In genomic region chr3:130729472-130730188, GRCm38 (mm10) we compare ENCODE assay signal across 8 mouse cellular contexts. TPM values are rescaled to one million over a fixed set of nuclear protein-coding genes. Genes with fewer than 3 reads are reported as not detected.
A peak's percentile ranks its signal among the peaks of the same experiment; 100 is the strongest.
DNase-seq lines count a peak whose midpoint lies in the region; ATAC-seq and TF ChIP-seq lines count a peak whose summit lies in the region.

No protein-coding gene starts in this region.

- peak overlapping the region; percentile 48 for H3K27ac ChIP-seq in bone marrow, adult 2 months (ENCODE audit: control insufficient read depth, insufficient read depth, low read depth, low read length, poor library complexity)
- peak overlapping the region; percentile 85 for H3K27ac ChIP-seq in forebrain, embryonic 15.5 days (replicated peaks)
- H3K27ac ChIP-seq in intestine, embryonic 16.5 days (ENCODE audit: low read length): peak overlapping the region; percentile 80
- peak overlapping the region; percentile 85 for H3K27ac ChIP-seq in liver, embryonic 11.5 days (ENCODE audit: low read depth, low read length)
- H3K27ac ChIP-seq in midbrain, postnatal 0 days (ENCODE audit: low read depth, low read length): peak overlapping the region; percentile 87
- peak overlapping the region; percentile 29 for H3K27ac ChIP-seq in thymus, adult 2 months (ENCODE audit: control insufficient read depth, insufficient read depth, low read length)

- no peak for TF ChIP-seq POLR2A in bone marrow, adult 2 months (IDR thresholded peaks at IDR 0.05; ENCODE audit: borderline replicate concordance, control insufficient read depth, low read depth, low read length)
- no peak for TF ChIP-seq POLR2A in thymus, adult 2 months (IDR thresholded peaks at IDR 0.05; ENCODE audit: control insufficient read depth, extremely low read depth, insufficient read depth, low read length, poor library complexity)

- no peak for TF ChIP-seq CTCF in bone marrow, adult 2 months (IDR thresholded peaks at IDR 0.05; ENCODE audit: control insufficient read depth, insufficient read depth, low read length)
- TF ChIP-seq CTCF in midbrain, postnatal 0 days (IDR thresholded peaks at IDR 0.05): peak; percentile 62
- TF ChIP-seq CTCF in thymus, adult 2 months (IDR thresholded peaks at IDR 0.05; ENCODE audit: borderline replicate concordance, control insufficient read depth, extremely low read depth, insufficient read depth, low read length, poor library complexity): no peak

- H3K27me3 ChIP-seq in forebrain, embryonic 15.5 days: no peaks in the 10 kb centered on the region
- H3K27me3 ChIP-seq in intestine, embryonic 16.5 days (replicated peaks; ENCODE audit: control insufficient read depth, insufficient read depth, low read length): no peaks in the 10 kb centered on the region
- no peaks in the 10 kb centered on the region for H3K27me3 ChIP-seq in liver, embryonic 11.5 days (replicated peaks; ENCODE audit: control insufficient read depth, insufficient read depth, low read length)
- H3K27me3 ChIP-seq in midbrain, postnatal 0 days (ENCODE audit: insufficient read depth, low read length): no peaks in the 10 kb centered on the region
- no peaks in the 10 kb centered on the region for H3K27me3 ChIP-seq in thymus, adult 2 months (ENCODE audit: control insufficient read depth, insufficient read depth, low read length)

- H3K9ac ChIP-seq in forebrain, embryonic 15.5 days (replicated peaks): peak overlapping the region; percentile 91
- peak overlapping the region; percentile 93 for H3K9ac ChIP-seq in intestine, embryonic 16.5 days (ENCODE audit: low read depth, low read length)
- peak overlapping the region; percentile 96 for H3K9ac ChIP-seq in liver, embryonic 11.5 days (ENCODE audit: low read depth, low read length)
- H3K9ac ChIP-seq in midbrain, postnatal 0 days (replicated peaks; ENCODE audit: low read length, poor library complexity, severe bottlenecking): peak overlapping the region; percentile 90

- under 1% methylated on average over 58 of the region's 58 CpGs for WGBS in bone marrow, adult 2 months
- 2% methylated on average over 58 of the region's 58 CpGs for WGBS in forebrain, embryonic 15.5 days
- WGBS in intestine, embryonic 16.5 days: under 1% methylated on average over 58 of the region's 58 CpGs
- WGBS in liver, embryonic 11.5 days: under 1% methylated on average over 58 of the region's 58 CpGs
- WGBS in midbrain, postnatal 0 days: under 1% methylated on average over 50 of the region's 58 CpGs
- WGBS in thymus, adult 2 months: under 1% methylated on average over 58 of the region's 58 CpGs

- H3K4me3 ChIP-seq in bone marrow, adult 2 months (replicated peaks; ENCODE audit: control insufficient read depth, low read depth, low read length): peak overlapping the region; percentile 89
- peak overlapping the region; percentile 85 for H3K4me3 ChIP-seq in forebrain, embryonic 15.5 days
- peak overlapping the region; percentile 83 for H3K4me3 ChIP-seq in intestine, embryonic 16.5 days (ENCODE audit: low read length)
- peak overlapping the region; percentile 89 for H3K4me3 ChIP-seq in liver, embryonic 11.5 days (ENCODE audit: low read depth, low read length)
- peak overlapping the region; percentile 75 for H3K4me3 ChIP-seq in midbrain, postnatal 0 days (ENCODE audit: low read depth, low read length)
- H3K4me3 ChIP-seq in thymus, adult 2 months (ENCODE audit: control insufficient read depth, insufficient read depth, low read length): peak overlapping the region; percentile 68

- ATAC-seq in forebrain, embryonic 15.5 days (replicated peaks): no peak; the same call in 1 of the 2 replicates
- ATAC-seq in intestine, embryonic 16.5 days: peak; percentile 70
- ATAC-seq in liver, embryonic 11.5 days (replicated peaks; ENCODE audit: low FRiP score): peak; percentile 57
- peak; percentile 83 for ATAC-seq in midbrain, postnatal 0 days (ENCODE audit: low FRiP score)

- H3K9me3 ChIP-seq in forebrain, embryonic 15.5 days: no peaks in the 10 kb centered on the region
- no peaks in the 10 kb centered on the region for H3K9me3 ChIP-seq in intestine, embryonic 16.5 days (ENCODE audit: control insufficient read depth, low read length)
- H3K9me3 ChIP-seq in liver, embryonic 11.5 days (ENCODE audit: control insufficient read depth, low read length): no peaks in the 10 kb centered on the region
- no peaks in the 10 kb centered on the region for H3K9me3 ChIP-seq in midbrain, postnatal 0 days (ENCODE audit: low read length)

- H3K4me1 ChIP-seq in bone marrow, adult 2 months (ENCODE audit: control insufficient read depth, insufficient read depth, low read length): no peaks in the 10 kb centered on the region; the same call in 1 of the 2 replicates
- peaks cover 25% of the 10 kb centered on the region for H3K4me1 ChIP-seq in forebrain, embryonic 15.5 days
- H3K4me1 ChIP-seq in intestine, embryonic 16.5 days (ENCODE audit: control insufficient read depth, insufficient read depth, low read length): peaks cover 14% of the 10 kb centered on the region
- H3K4me1 ChIP-seq in liver, embryonic 11.5 days (replicated peaks; ENCODE audit: control insufficient read depth, insufficient read depth, low read length): peaks cover 8% of the 10 kb centered on the region
- H3K4me1 ChIP-seq in midbrain, postnatal 0 days (ENCODE audit: insufficient read depth, low read length): 0 out of 2 replicates have a peak, but pooled peaks cover 3% of the 10 kb centered on the region
- H3K4me1 ChIP-seq in thymus, adult 2 months (replicated peaks; ENCODE audit: control insufficient read depth, insufficient read depth, low read length): peaks cover 2% of the 10 kb centered on the region

- DNase-seq in ovary, postnatal 14 days (ENCODE audit: low spot score): peak; percentile 31
- no peak for DNase-seq in ovary, adult 18-20 months (ENCODE audit: low spot score)
- DNase-seq in liver, embryonic 11.5 days (ENCODE audit: low spot score): peak; percentile 43
- peak; percentile 72 for DNase-seq in midbrain, postnatal 0 days (ENCODE audit: low spot score)
- peak; percentile 45 for DNase-seq in thymus, adult 2 months

- peak overlapping the region; percentile 68 for H3K4me2 ChIP-seq in forebrain, embryonic 15.5 days (replicated peaks)
- H3K4me2 ChIP-seq in intestine, embryonic 16.5 days (ENCODE audit: low read depth, low read length): peak overlapping the region; percentile 67
- peak overlapping the region; percentile 81 for H3K4me2 ChIP-seq in liver, embryonic 11.5 days
- peak overlapping the region; percentile 69 for H3K4me2 ChIP-seq in midbrain, postnatal 0 days (ENCODE audit: low read depth, low read length, poor library complexity, severe bottlenecking)

- peaks cover 39% of the 10 kb centered on the region for H3K36me3 ChIP-seq in forebrain, embryonic 15.5 days
- peaks cover 16% of the 10 kb centered on the region for H3K36me3 ChIP-seq in intestine, embryonic 16.5 days (ENCODE audit: control insufficient read depth, insufficient read depth, low read length)
- peaks cover 36% of the 10 kb centered on the region for H3K36me3 ChIP-seq in liver, embryonic 11.5 days (ENCODE audit: control insufficient read depth, insufficient read depth, low read length)
- H3K36me3 ChIP-seq in midbrain, postnatal 0 days (ENCODE audit: insufficient read depth, low read length): peaks cover 25% of the 10 kb centered on the region
- peaks cover 35% of the 10 kb centered on the region for H3K36me3 ChIP-seq in thymus, adult 2 months (ENCODE audit: control insufficient read depth, insufficient read depth, low read length)

RNA-seq across cellular contexts. Expression of gene Rpl34, which starts 0.6 kb away (rescaled TPM):
- polyA plus RNA-seq in bone marrow, adult 2 months (2011; ENCODE audit: insufficient read depth, insufficient read length, low replicate concordance, missing spikeins): 611 and 941 TPM in 2 replicates
- 594 and 667 TPM in 2 replicates for polyA plus RNA-seq in forebrain, embryonic 15.5 days (2015; fragmentation: Nextera tagmentation; extraction: Ambion mirVana)
- 753 and 810 TPM in 2 replicates for polyA plus RNA-seq in intestine, embryonic 16.5 days (2015; fragmentation: Nextera tagmentation; extraction: Ambion mirVana)
- polyA plus RNA-seq in liver, embryonic 11.5 days (2014; fragmentation: Nextera tagmentation; extraction: Ambion mirVana): 1,055 and 1,138 TPM in 2 replicates
- total RNA-seq in midbrain, postnatal 0 days (2014; rRNA removed): 352 and 411 TPM in 2 replicates
- 496 and 514 TPM in 2 replicates for polyA plus RNA-seq in midbrain, postnatal 0 days (2015; fragmentation: Nextera tagmentation; extraction: Ambion mirVana)
- polyA plus RNA-seq in thymus, adult 2 months (2012; rRNA removed): 1,694 and 2,577 TPM in 2 replicates

RNA-seq across cellular contexts. Expression of gene Ostc, which starts 20.4 kb away (rescaled TPM):
- polyA plus RNA-seq in bone marrow, adult 2 months (2011; ENCODE audit: insufficient read depth, insufficient read length, low replicate concordance, missing spikeins): 41.1 and 75.0 TPM in 2 replicates
- polyA plus RNA-seq in forebrain, embryonic 15.5 days (2015; fragmentation: Nextera tagmentation; extraction: Ambion mirVana): 237 and 246 TPM in 2 replicates
- polyA plus RNA-seq in intestine, embryonic 16.5 days (2015; fragmentation: Nextera tagmentation; extraction: Ambion mirVana): 390 and 398 TPM in 2 replicates
- 314 and 321 TPM in 2 replicates for polyA plus RNA-seq in liver, embryonic 11.5 days (2014; fragmentation: Nextera tagmentation; extraction: Ambion mirVana)
- total RNA-seq in midbrain, postnatal 0 days (2014; rRNA removed): 99.9 and 111 TPM in 2 replicates
- polyA plus RNA-seq in midbrain, postnatal 0 days (2015; fragmentation: Nextera tagmentation; extraction: Ambion mirVana): 160 and 170 TPM in 2 replicates
- 61.8 and 69.1 TPM in 2 replicates for polyA plus RNA-seq in thymus, adult 2 months (2012; rRNA removed)

Comparison
In these comparisons a context has a peak if more than half of its experiments do, and no peak if none do; other contexts are left out.
1. H3K27ac ChIP-seq: peak in every context shown above with its lines; median percentile 87 in midbrain, postnatal 0 days; 85 in forebrain, embryonic 15.5 days; 85 in liver, embryonic 11.5 days; 80 in intestine, embryonic 16.5 days; 48 in bone marrow, adult 2 months; 29 in thymus, adult 2 months.